Mouse (Mus musculus) embryonic stem cell, embryonic (primary cell): ENCODE results near the gene Tinag.
"Not testable (repeated sequence)": the region's sequence is repeated elsewhere in the genome, so short reads cannot be mapped to it uniquely, and the experiment has no call there.

Source experiments
- CTCF ChIA-PET, 4 experiments: fragments of 300-600 bp in 2 of 4; fragments of 350-600 bp in 2 of 4; sonication (Branson Sonifier 250); formaldehyde crosslinking; loops; one replicate each; lab custom pipeline; 2022; ENCODE audit warnings: inconsistent platforms in 2 of 4; lab: Charles Lee
- POLR2A ChIA-PET, 4 experiments: fragments of 300-600 bp in 2 of 4; fragments of 350-600 bp in 2 of 4; sonication (Branson Sonifier 250); formaldehyde crosslinking; loops; one replicate each; lab custom pipeline; 2022; ENCODE audit warnings: antibody characterized with exemption in 4 of 4, inconsistent platforms in 1 of 4; lab: Charles Lee

Gene Tinag

DNA sequence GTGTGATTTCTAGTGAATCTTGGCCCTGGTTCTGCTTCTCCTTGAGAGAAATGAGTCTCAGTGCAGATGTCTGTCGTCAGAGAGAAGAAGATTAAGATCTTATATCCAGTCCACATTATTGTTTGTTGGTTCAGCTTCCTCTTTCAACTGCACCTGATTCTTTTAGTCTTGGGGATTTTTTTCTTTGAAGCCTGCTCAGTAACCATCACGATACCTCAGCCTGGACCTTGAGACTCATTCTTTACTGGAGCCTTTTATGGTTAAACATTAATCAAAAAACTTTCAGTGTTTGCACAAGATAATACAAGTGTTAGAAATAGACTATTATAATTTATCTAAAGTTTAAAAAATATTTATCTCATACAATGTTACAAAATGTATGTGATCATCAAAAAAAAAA lies at the start of gene Tinag:
TSS of gene Tinag (minus strand) at position 210 of the 400 bp plus-strand sequence.
- POLR2A ChIA-PET, result no interaction called here
- CTCF ChIA-PET, result no interaction called here

DNA sequence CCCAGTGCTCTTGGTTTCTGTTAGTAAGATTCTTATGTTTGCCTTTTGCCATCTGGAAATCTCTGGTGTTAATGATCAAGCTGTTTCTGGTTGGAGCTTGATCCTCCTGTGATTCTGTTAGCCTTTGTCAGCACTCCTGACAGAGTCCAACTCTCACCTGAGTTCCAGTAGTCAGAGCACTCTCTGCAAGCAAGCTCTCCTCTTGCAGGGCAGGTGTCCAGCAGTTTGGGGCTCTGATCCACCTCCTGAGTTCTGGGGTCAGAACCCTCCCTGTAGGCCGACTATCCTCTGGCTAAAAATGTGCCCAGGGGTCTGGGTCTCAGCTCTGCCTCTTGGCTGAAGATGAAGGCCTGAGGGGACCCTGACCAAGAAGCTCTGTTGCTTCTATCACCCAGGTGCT lies 37.6 kb upstream of the Tinag start:
- CTCF ChIA-PET, POLR2A ChIA-PET: not testable (repeated sequence)

DNA sequence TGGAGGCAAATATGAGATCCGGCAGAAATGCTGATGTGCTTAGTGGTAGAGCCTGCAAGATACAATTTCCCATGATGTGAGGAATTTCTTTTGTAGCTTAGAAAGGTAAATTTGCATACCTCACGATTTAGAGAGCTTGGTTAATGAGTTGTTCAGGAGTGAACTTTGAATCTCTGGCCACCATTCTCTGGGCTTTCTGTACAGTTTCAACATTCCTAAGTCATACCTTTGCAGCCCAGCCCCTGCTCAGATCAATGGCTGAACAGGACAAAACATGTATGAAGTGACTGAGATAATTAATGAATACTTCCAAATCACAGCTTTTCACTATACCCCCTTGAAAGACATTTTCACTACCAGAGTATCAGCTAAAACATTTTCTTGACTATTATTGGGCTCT lies 26.1 kb upstream of the Tinag start:
- CTCF ChIA-PET, result no interaction called here
- POLR2A ChIA-PET, result no interaction called here

DNA sequence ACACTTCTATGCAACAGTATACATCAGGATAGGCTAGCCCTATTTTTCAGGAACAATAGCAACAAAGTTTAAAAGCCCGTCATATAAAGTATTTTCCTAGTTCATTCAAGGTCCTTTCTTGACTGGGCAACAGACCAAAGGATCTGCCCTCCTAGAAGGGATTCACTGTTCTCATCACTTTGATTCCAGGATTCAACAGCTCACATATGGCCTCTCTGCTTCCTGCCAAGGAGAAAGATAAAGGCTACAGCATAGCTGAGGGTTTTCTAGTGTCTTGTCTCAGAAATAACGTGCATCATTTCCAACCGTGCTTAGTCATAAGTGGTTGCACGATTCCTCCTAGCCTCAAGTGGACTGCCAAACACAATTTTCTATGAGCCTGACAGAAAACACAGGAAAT lies 11.0 kb upstream of the Tinag start:
- ChIA-PET CTCF (no interaction called here), POLR2A (no interaction called here)

DNA sequence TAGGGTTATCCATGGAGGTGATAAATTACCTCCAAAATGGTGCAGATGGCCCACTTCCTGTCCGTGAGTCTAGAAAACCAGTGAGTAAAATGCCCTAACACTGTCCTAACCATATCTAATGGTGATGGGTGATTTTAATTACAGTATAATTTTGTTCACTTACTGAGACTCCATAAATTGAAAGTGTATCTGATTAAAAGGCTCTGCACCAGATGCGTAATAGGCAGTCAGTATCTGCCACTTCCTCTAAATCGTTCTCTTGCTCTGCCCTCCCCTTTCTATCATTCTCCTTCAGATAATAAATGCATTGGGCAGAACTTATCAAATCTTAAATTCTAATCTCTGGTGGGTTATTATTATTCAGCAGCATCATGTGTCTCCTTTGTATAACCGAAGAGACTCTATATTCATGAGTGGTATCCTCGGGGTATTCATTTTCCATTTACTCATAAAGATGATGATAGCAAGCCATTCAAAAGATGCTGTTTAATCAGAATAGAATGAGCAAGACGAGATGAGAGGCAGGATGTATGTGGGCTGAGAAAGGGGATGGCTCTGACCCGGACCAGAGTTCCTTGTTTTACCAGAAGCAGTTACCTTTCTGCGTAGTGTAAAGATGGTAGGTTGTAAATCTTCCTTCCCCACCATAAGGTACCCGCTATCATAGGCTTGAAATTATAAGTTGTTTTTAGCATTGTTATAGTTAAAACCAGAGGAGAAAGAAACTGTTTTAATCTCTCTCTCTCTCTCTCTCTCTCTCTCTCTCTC lies 9.0 kb upstream of the Tinag start:
- POLR2A ChIA-PET, result no interaction called here
- CTCF ChIA-PET, result no interaction called here

DNA sequence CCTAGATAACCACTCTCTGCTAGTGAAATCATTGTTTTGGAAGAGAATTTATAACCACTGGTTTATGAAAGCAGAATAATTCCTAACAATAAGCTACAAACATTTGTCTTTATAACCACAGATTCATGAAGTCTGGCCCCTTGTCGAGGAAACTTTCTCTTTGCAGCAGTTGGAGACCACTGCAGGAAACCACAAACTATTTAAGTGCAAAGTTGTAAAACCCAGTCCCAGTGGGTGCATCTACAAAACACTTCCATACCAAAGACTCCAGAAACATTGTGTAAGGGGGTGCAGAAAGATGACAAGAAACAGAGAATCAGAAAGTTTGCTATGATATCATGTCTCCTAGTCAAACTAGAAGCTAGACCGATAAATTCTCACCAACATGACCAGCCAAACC lies 5.8 kb upstream of the Tinag start:
- POLR2A ChIA-PET, result no interaction called here
- CTCF ChIA-PET, result no interaction called here

DNA sequence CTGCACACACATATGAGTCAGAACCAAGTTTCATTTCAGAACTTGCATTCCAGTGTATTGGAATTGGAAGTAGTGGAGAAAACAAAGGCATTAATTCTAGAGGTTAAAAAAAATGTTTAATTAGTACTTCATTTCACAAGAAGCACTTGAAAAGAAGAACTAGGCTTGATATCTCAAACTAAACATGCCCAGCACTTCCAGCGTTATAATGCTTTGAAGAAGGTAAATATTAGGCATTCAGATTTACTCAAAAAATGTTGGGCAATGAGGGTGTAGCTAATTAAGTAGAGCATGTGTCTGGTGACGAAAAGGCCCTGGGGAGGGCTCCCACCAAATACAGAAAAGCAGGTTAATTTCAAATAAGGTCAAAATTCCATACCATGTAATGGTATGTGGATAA lies 4.1 kb upstream of the Tinag start:
- ChIA-PET CTCF (no interaction called here), POLR2A (no interaction called here)

DNA sequence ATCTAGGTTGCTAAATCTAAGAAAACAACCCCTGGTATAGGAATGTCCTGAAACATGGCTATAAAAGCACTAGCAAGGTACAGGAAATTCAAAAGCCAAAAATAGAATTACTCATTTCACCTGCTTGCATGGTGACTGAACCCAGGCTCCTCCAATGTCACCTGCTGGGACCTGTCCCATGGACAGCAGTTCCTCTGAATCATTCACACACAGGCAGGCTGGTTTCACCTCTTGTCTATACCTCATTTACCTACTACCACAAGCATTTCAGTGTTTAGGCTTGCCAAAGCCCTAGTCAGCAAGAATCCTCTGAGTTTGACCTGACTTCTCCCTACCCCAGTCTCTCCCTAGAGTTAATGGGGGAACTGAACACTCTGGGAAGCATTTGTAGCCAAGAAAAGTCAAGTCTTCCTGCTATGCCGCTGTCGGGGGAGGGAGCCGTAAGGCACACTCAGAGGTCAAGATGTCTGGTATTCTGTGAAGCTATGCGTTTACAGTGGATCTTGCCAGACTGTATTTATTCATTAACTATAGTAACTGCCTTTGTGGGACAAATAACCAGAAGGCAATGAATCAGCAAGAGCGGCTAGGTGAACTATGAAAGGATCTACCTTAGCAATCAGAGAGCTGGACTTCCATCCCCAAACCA lies 597 bp upstream of the Tinag start:
- ChIA-PET POLR2A (no interaction called here), CTCF (no interaction called here)

DNA sequence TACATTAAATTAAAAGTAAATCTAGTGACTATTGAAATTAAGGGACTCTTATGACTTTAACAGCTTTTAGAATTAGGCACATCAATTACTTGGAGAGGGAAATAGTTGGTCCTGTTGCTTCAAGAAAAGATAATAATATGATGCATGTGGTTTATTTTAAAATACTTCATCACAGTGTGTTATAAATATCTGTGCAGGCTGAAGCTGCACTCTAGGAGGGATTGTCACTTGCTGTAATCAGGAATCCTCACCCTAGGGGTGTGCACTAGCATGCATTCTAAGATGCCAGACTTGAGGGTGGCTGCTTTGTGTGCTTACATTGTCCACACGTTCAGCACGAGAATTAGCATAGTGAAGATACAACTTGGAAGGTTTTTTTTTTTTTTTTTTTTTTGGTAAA lies 10.2 kb downstream of the Tinag start:
- ChIA-PET CTCF (interaction anchor here in 1 of 4 experiments (0.6 kb wide), 1 partner anchor 307 kb away, joined by 4 read pairs; no protein-coding TSS in a partner anchor), POLR2A (no interaction called here)

DNA sequence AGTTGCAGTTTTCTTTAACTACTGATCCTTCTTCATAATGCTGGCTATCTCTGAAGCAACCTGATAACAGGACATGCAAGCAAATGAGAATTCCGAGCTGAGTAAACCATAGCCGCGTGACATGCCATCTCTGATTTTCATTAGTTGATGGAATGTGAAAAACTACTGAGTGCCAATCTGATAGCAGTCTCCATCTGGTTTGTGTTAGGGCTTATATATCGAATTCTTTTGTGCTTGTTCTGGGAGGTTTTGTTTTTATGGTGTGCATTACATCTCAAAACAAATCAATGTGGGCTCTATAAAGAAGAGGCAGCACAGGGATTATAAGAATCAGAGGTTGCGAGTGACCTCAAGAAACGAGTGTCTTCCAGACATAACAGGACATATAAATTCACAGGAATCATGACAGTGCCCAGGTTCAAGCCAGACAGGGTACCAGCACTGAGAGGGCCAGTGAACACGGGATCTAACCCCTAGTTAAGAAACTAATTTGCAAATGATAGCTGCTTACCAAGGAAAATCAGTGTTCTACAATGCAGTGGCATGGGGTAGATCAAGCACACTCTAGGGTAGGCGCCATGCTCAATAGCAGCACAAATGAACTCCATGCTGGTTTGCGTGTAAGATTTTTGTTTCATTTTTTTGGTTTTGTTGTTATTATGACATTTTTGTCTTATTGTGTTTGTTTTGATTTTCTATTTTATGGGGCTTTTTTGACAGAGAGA lies 13.0 kb downstream of the Tinag start:
- CTCF ChIA-PET, result no interaction called here
- POLR2A ChIA-PET, result no interaction called here

DNA sequence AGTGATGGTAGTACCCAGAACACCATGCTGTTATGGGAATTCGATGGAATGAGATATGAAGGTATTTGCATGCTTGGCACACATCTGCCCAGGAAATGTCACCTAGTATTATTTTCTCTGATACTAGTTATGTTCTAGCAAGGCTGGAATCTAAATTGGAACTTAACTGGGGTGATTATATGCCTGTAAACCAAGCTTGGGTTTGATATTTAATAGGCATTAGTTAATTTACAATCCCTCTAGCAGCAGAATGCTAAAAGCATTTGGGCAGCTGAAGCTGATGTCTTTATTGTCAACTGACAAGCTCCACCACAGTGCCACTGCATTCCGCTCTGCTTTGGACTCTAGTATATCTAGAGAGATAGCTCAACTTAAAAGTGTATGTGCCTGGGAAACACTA lies 20.3 kb downstream of the Tinag start:
- POLR2A ChIA-PET, result no interaction called here
- CTCF ChIA-PET, result no interaction called here

DNA sequence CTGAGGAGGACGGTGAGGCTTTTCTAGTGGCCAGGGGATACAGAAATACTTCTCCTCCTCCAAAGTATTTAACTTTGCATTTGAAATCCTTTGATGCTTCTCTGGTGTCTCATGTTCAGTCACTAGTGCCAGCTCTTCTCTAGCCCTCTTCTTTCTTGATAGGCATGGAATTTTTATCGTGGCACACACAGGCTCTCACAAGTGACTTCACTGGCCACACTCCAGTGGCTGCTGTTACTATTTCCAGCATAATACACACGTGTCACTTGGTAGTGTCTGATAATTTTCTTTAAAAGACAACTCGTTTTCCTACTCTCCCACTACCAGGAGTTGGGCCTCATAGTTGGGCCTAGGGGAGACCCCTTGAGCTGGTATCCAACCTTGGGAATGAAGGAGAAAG lies 26.7 kb downstream of the Tinag start:
- POLR2A ChIA-PET, result no interaction called here
- CTCF ChIA-PET, result no interaction called here

DNA sequence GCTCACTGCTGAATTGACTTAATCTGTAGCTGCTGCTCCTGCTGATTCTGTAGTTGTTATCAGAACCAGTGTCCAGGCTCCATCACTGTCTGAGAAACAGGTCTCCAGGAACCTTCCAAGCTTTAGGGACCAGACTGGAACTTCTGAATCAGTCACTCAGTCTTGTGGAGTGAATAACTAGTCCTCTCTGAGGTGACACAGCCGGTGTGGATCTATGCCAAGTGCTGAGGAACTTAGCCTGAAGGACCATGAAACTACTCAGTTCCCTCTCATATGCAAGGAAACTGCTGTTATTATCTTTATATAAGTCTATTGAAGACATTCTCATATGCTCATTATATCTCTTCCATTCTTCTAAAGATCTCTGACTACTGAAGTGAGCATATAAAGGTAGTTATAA lies 49.6 kb downstream of the Tinag start:
- ChIA-PET CTCF (no interaction called here), POLR2A (no interaction called here)

DNA sequence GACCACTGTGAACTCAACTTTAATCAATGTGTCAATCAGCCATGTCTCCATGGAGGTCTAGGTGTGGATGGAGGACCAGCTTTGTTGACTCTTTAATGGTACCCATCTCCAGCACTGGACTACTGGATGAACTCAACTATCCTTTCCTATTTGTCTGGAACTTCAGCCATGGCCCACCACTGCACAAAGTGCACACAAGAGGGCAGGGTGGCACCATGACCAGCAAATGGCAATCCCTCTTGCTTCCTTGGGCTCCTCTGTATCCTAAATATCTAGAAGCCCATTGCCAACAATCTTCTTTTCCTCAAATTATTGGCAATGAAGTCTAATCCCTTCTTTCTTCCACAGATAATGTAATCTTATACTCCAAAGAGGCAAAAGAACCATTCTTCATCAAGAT lies 55.6 kb downstream of the Tinag start:
- POLR2A ChIA-PET, result no interaction called here
- CTCF ChIA-PET, result no interaction called here

DNA sequence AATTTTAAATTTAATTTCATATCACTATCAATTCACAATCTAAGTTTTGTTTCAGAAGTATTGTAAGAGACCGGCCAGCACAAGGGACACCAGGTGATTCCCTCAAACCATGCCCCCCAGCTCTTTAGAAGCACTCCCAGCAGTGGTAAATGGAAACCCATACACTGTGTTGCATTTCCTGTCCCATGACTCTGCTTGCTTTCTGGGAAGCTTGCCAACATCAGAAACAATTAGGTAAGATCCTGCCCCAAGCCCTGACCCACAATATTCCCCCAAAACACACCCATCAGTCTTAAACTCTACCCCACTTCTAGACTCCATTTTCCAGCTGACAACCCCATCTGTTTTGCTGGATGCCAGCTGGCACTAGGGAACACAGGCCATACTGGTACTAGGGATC lies 110.8 kb downstream of the Tinag start:
- CTCF ChIA-PET, result no interaction called here
- POLR2A ChIA-PET, result no interaction called here

DNA sequence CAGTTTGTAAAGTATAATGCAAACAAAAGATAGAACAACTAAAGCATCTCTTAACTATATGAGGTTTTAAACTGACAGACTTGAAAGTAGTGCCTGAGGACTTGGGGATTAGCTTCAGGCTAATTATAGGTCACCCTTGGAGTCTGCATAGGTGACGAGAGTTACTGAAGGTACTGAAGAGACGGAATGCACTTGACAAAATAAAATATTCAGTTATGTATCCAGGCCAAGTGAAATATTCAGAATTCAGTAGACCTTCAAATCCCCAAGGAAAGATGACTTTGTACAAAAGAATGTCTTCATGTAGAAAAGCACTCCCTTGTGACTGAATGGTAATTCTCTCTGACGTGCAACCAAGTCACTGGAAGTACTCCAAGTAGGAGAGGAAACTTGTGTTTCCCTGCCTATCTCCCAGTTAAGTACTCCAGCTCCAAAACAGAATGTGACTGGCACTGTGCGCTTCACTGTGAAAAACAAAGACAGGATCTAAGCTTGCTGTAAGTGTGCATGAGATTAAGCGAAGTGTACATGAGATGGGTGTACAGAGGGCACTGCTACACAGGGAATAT lies 130.4 kb downstream of the Tinag start:
- ChIA-PET POLR2A (no interaction called here), CTCF (interaction anchor here in 1 of 4 experiments (0.6 kb wide), 1 partner anchor 645 kb away, joined by 3 read pairs; no protein-coding TSS in a partner anchor)
